Mouse (Mus musculus) embryonic fibroblast, embryonic 13.5 days (primary cell): Measurements from ENCODE around the gene Nqo2.

ENCODE experiments used
- CTCF ChIP-seq: IDR thresholded peaks from 2 replicates; pipeline ENCODE4 v1.5.1; 2011; ENCODE audit warnings: mild to moderate bottlenecking, control low read depth, low read length, moderate library complexity, borderline replicate concordance; ENCODE audit not compliant: insufficient read depth
- POLR2A ChIP-seq: IDR thresholded peaks from 2 replicates; pipeline ENCODE4 v1.6.1; 2011; ENCODE audit warnings: low read depth, mild to moderate bottlenecking, control low read depth, low read length, moderate library complexity

- TF ChIP-seq CTCF (no peak), POLR2A (no peak)
These were observed 38.6 kb downstream of the Nqo2 start for GRCm38 (mm10) chr13:34003058-34003457.
